Mouse (Mus musculus) adipocyte (in vitro differentiated cells): ENCODE data around the gene Pdcd11.

Experiments used
- DNase-seq: peaks from one replicate; pipeline ENCODE4 v3.0.0-alpha.2; 2016; ENCODE audit warnings: low spot score

Pdcd11 gene

DNA sequence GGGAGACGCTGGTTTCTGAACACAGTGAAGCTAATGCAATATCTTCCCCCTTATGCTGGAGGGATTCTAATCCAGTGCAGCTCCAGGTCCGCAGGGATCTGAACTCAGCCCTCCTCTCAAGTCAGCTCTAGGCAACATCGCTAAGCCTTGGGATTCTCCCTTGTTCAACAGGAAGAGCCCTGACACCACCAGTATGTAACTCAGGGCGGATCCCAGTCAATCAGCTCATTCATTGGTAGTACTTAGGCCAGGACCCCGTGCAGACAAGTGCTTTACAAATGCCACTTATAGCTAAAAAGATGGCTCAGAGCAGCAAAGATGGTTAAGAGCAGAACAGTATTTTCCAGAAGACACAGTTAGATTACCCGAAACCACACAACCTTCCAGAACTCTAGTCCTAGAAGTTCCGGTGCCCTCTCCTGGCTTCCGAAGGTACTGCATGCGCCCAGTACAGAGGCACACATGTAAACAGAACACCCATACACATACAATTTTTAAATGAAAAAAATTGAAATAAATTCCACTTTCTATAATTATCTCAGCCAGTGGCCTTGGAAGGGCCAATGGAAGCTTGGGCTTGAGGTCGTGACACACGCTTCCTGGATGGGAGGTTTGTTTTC, 78.3 kb downstream of the Pdcd11 start:
- peak; percentile 89 for DNase-seq

- peak; percentile 80 for DNase-seq
These were observed 83.9 kb downstream of the Pdcd11 start for GRCm38 (mm10) chr19:47174515-47174914.

DNA sequence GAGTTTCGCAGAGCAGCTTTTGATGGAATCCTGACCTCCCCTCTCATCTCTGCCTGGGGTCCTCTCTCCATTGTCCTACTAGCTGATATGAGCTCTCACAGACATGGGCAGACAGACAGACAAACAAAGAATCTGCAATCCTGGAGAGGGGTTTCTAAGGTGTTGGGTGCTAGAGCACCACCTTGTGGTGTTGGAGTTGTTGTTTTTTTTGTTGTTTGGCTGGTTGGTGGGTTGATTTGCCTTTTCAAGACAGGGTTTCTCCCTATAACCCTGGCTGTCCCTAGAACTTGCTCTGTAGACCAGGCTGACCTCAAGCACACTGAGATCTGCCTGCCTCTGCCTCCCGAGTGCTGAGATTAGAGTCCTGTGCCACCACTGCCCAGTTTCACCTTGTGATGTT, 84.9 kb downstream of the Pdcd11 start:
- DNase-seq: no peak

GRCm38 (mm10) chr19:47176916-47177505, 86.4 kb downstream of the Pdcd11 start:
- peak; percentile 28 for DNase-seq

DNA sequence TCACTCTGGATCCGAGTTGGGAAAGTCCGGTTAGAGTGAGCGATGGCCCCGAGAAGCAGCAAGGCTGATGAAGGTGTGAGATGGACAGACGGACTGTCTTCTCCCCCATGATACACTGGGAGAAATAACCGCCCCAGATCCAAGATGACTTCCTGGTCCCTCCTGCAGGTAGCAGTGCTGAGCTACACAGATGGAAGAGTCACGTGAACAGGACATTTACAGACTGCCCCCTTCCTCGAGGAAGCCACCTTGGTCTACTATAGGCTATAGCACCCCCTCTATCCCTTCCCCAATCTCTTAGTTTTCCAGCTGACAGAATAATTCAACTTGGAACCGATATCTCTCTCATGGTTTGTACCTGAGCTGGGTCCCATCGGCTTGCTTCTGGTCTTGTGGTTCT, 87.4 kb downstream of the Pdcd11 start:
- DNase-seq: no peak

GRCm38 (mm10) chr19:47178431-47179271, 88.1 kb downstream of the Pdcd11 start, which contains the start of gene Neurl1a:
Gene Neurl1a, plus strand, starts transcription at chr19:47178820.
- DNase-seq: no peak

DNA sequence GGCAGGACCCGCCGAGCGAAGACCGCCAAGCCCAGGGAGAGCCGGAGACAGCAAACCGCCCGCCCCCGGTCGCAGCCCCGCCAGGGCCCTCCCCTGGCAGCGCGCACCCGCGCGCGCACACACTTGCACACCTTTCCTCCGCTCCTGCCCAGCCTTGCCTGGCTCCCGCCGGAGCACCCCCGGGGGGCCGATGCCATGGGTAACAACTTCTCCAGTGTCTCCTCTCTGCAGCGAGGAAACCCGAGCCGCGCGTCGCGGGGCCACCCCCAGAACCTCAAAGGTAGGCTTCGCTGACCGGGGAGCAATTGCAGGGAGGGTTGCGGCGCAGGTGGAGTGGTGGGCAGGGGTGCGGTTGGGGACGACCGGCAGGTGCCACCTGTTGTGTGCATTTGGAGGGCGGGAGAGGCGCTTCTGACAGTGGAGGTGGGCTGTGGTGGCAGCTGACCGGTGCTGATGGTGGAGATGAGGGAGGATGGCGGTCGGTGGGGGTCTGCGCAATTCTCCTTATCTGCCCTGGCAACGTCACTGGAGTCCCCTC, 88.8 kb downstream of the Pdcd11 start:
- DNase-seq: no peak

DNA sequence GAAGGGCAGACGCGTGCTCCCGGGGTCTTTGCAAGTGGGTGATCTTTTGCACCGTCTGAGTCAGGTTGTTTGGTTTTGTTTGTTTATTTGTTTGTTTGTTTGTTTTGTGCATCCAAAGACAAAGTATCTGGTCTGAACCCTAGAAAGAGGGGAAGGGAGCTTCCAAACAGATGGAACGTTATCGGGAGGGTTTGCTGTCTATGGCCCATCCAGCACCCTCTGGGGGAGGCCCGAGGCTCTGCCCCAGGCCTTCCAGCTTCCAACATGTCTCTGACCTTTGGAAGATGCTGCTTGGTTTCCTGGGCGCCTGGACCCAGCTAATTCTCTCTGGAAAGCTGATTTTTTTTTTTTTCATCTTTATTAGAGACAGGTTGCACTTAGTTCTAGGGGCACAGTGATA, 89.4 kb downstream of the Pdcd11 start:
- DNase-seq: no peak
